Mouse (Mus musculus) neural tube, embryonic 12.5 days (tissue): ENCODE data around the gene Sclt1. TPM values are rescaled to one million over a fixed set of nuclear protein-coding genes. Genes with fewer than 3 reads are reported as not detected.

Experiments
- ATAC-seq: fragments of 200-750 bp; cut with Nextera tagmentation; 2 replicates; pipeline ENCODE4 v1.8.0; 2017; ENCODE audit warnings: low read depth, mild to moderate bottlenecking, moderate TSS enrichment, moderate library complexity; ENCODE audit not compliant: low FRiP score
- H3K27ac ChIP-seq: fragments of 300-500 bp; sonication (generic); 2 replicates; pipeline ENCODE4 v1.5.1; 2016
- H3K27me3 ChIP-seq: fragments of 300-500 bp; sonication (generic); replicated peaks from 2 replicates; pipeline ENCODE4 v1.6.1; 2016; ENCODE audit warnings: mild to moderate bottlenecking
- H3K36me3 ChIP-seq: fragments of 300-500 bp; sonication (generic); 2 replicates; pipeline ENCODE4 v1.6.1; 2016; ENCODE audit warnings: mild to moderate bottlenecking
- H3K4me1 ChIP-seq: fragments of 300-500 bp; sonication (generic); 2 replicates; pipeline ENCODE4 v1.6.1; 2016
- H3K4me2 ChIP-seq: fragments of 300-500 bp; sonication (generic); replicated peaks from 2 replicates; pipeline ENCODE4 v1.6.1; 2016; ENCODE audit warnings: mild to moderate bottlenecking
- H3K4me3 ChIP-seq: fragments of 300-500 bp; sonication (generic); 2 replicates; pipeline ENCODE4 v1.5.1; 2016
- H3K9ac ChIP-seq: fragments of 300-500 bp; sonication (generic); 2 replicates; pipeline ENCODE4 v1.6.1; 2016; ENCODE audit warnings: mild to moderate bottlenecking
- H3K9me3 ChIP-seq: fragments of 300-500 bp; sonication (generic); 2 replicates; pipeline ENCODE4 v1.6.1; 2016; ENCODE audit warnings: mild to moderate bottlenecking
- WGBS: fragments of 180-500 bp; shearing (Covaris S2); methylation state at CpG from one replicate; pipeline ENCODE4 v1.1.7; 2016; 5-methylcytosine and 5-hydroxymethylcytosine counted together
- polyA plus RNA-seq: library from polyadenylated mRNA; unstranded; fragments of >200 nt; fragmentation: Nextera tagmentation; extraction: Ambion mirVana; gene quantifications from 2 replicates; pipeline ENCODE4 v1.2.1, GENCODE M21; 2016

Sclt1 gene
- polyA plus RNA-seq, 1 experiment from 2014 or later, result 24.5 TPM

- no peak for ATAC-seq
- H3K9me3 ChIP-seq, result no peaks in the 10 kb centered on the region
- H3K27ac ChIP-seq, result no peak overlapping the region
- peaks cover 41% of the 10 kb centered on the region for H3K36me3 ChIP-seq
- no peaks in the 10 kb centered on the region for H3K27me3 ChIP-seq
- WGBS, result 94% methylated on average over 14 of the region's 14 CpGs
- H3K9ac ChIP-seq, result no peak overlapping the region
- H3K4me1 ChIP-seq, result no peaks in the 10 kb centered on the region
- H3K4me2 ChIP-seq, result no peak overlapping the region
- no peak overlapping the region for H3K4me3 ChIP-seq
Observed at GRCm38 (mm10) chr3:41591651-41592170, 150.6 kb downstream of the Sclt1 start.

GRCm38 (mm10) chr3:41590695-41591559 lies 151.4 kb downstream of the Sclt1 start:
- no peak overlapping the region for H3K27ac ChIP-seq
- WGBS, result 93% methylated on average over 20 of the region's 20 CpGs
- H3K4me1 ChIP-seq, result no peaks in the 10 kb centered on the region
- no peak overlapping the region for H3K4me2 ChIP-seq
- no peaks in the 10 kb centered on the region for H3K27me3 ChIP-seq
- H3K36me3 ChIP-seq, result peaks cover 37% of the 10 kb centered on the region
- no peak for ATAC-seq
- no peaks in the 10 kb centered on the region for H3K9me3 ChIP-seq
- no peak overlapping the region for H3K4me3 ChIP-seq
- no peak overlapping the region for H3K9ac ChIP-seq

DNA sequence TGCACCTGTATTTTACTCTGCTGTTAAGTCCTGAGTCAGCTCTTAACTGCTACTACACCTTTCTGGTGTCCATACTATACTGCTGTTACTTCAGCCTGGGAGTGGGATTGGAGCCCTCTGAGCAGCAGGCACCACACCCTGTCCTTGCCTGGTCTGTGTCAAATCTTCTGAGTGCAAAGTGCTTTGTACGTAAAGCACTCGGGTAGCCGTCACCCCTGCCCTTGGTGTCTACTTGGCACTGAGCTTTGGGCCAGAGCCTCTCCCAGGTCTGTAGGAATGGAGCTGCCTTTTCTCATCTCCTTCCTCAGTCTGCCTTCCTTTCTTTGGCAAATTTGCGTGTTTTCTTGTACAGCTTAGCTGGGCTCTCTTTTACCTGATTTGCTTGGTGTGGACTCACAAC lies 152.3 kb downstream of the Sclt1 start:
- H3K36me3 ChIP-seq, result peaks cover 30% of the 10 kb centered on the region
- H3K4me3 ChIP-seq, result no peak overlapping the region
- no peaks in the 10 kb centered on the region for H3K4me1 ChIP-seq
- no peak overlapping the region for H3K27ac ChIP-seq
- H3K9me3 ChIP-seq, result no peaks in the 10 kb centered on the region
- no peak for ATAC-seq
- WGBS, result 93% methylated on average over 4 of the region's 4 CpGs
- H3K9ac ChIP-seq, result no peak overlapping the region
- H3K27me3 ChIP-seq, result no peaks in the 10 kb centered on the region
- H3K4me2 ChIP-seq, result no peak overlapping the region

DNA sequence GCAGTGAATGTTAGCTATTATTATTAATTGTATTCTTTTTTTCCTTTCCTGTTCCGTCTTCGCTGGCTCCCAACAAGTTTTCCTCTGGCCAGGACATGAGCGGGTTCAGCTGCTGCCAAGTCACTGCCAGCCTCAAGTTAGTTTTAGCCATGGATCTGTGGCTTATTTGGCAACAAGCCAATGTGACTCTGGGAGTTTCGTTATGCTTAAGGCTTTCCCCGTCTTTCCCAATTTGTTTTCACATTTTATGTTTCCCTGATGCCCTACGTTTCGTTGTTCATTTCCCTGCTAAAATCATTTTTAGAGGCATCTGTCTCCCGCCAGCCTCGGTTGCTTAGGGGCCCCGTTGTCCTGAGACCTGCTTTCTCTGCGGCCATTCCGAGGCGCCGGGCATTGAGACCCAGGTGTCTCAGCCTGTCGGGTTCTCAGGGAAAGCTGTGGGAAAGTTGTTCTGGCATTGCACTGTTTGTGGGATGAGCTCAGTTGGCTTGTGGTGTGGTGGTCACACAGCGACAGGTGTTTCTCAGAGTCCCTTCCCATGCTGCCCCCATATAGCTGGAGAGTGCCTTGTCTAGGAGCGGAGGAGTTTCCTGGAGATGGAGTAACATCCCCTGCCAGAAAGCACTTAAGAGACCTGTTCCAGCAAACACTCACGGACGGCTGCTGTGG lies 152.9 kb downstream of the Sclt1 start:
- Histone ChIP-seq H3K9me3 (no peaks in the 10 kb centered on the region), H3K27me3 (no peaks in the 10 kb centered on the region), H3K36me3 (peaks cover 24% of the 10 kb centered on the region), H3K9ac (no peak overlapping the region), H3K4me1 (no peaks in the 10 kb centered on the region), H3K4me3 (no peak overlapping the region), H3K27ac (no peak overlapping the region), H3K4me2 (no peak overlapping the region)
- no peak for ATAC-seq
- 89% methylated on average over 19 of the region's 19 CpGs for WGBS

GRCm38 (mm10) chr3:41588495-41588894 lies 153.8 kb downstream of the Sclt1 start:
- WGBS, result 76% methylated on average over 8 of the region's 8 CpGs
- H3K27ac ChIP-seq, result no peak overlapping the region
- H3K4me2 ChIP-seq, result no peak overlapping the region
- no peaks in the 10 kb centered on the region for H3K27me3 ChIP-seq
- no peak for ATAC-seq
- H3K4me3 ChIP-seq, result no peak overlapping the region
- H3K36me3 ChIP-seq, result peaks cover 15% of the 10 kb centered on the region
- no peak overlapping the region for H3K9ac ChIP-seq
- H3K9me3 ChIP-seq, result no peaks in the 10 kb centered on the region
- H3K4me1 ChIP-seq, result peaks cover 5% of the 10 kb centered on the region; the same call in 1 of the 2 replicates

- no peak overlapping the region for H3K9ac ChIP-seq
- H3K9me3 ChIP-seq, result no peaks in the 10 kb centered on the region
- no peak overlapping the region for H3K27ac ChIP-seq
- H3K36me3 ChIP-seq, result peaks cover 14% of the 10 kb centered on the region
- WGBS, result 75% methylated on average over 6 of the region's 6 CpGs
- H3K4me2 ChIP-seq, result no peak overlapping the region
- H3K4me3 ChIP-seq, result no peak overlapping the region
- peaks cover 5% of the 10 kb centered on the region; the same call in 1 of the 2 replicates for H3K4me1 ChIP-seq
- no peaks in the 10 kb centered on the region for H3K27me3 ChIP-seq
- no peak for ATAC-seq
Observed at GRCm38 (mm10) chr3:41587588-41587987, 154.7 kb downstream of the Sclt1 start.

DNA sequence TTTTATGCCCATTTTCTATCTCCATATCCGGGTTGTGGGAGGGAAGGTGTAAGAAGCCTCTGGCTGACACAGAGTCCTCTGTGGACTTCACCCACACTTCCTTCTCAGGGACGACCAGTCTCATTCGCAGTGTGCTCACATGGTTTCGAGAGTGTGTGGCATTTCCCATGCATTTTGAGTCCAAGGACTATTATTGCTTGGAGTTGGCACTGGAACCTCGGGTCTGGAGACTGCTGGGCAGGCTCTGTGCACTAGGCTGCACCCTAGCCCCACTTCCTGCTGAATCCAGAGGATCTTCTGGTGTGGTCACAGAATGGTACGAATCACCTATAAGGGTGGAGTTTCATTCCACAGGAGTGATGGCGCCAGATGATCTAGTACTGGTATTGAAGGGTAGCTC lies 155.4 kb downstream of the Sclt1 start:
- Histone ChIP-seq H3K4me3 (no peak overlapping the region), H3K9me3 (no peaks in the 10 kb centered on the region), H3K27me3 (no peaks in the 10 kb centered on the region), H3K4me1 (peaks cover 7% of the 10 kb centered on the region; the same call in 1 of the 2 replicates), H3K9ac (no peak overlapping the region), H3K27ac (no peak overlapping the region), H3K36me3 (peaks cover 14% of the 10 kb centered on the region), H3K4me2 (no peak overlapping the region)
- 89% methylated on average over 7 of the region's 7 CpGs for WGBS
- no peak for ATAC-seq

DNA sequence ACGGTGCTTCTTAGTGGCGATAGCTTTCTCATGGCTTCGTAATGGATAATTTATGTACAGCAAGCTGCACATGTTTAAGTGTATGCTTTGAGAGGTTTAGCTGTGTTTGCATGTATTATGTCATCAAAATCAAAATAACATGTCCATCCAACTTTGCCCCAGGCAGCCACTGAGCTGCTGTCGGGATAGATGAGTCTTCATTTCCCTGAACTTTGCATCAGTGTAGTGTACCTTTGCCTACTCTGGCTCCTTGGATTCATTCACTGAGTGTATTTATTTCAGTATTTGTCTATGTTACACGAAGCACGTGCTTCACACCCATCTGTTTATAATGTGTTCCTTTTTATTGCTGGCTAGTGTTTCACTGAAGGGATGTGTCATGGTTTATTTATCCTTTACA lies 156.0 kb downstream of the Sclt1 start:
- H3K9me3 ChIP-seq, result no peaks in the 10 kb centered on the region
- no peak for ATAC-seq
- no peak overlapping the region for H3K4me3 ChIP-seq

DNA sequence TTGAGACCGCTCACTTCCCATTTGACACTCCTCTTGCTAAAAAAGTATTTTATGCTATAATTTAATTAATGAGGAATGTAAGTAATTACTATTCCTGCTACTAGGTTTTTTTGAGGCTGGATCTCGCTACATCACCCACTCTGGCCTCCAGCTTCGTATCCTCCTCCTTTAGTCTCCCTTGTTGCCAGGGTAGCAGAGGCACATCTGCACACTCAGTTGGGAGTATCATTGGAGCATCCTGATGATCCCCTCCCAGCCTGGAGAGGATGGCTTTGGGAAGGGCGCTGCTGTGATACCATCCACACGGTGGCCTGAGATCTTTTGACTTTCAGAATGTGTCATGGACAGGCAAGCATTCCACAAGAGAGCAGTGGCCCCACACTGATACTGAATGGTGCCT lies 156.8 kb downstream of the Sclt1 start:
- 87% methylated on average over 5 of the region's 5 CpGs for WGBS

More for the DNA sequence above, 156.0 kb downstream of the Sclt1 start:
- Histone ChIP-seq H3K27me3 (no peaks in the 10 kb centered on the region), H3K9ac (no peak overlapping the region), H3K4me2 (no peak overlapping the region), H3K27ac (no peak overlapping the region), H3K4me1 (peaks cover 13% of the 10 kb centered on the region; the same call in 1 of the 2 replicates), H3K36me3 (peaks cover 10% of the 10 kb centered on the region)
- 75% methylated on average over 6 of the region's 6 CpGs for WGBS

DNA sequence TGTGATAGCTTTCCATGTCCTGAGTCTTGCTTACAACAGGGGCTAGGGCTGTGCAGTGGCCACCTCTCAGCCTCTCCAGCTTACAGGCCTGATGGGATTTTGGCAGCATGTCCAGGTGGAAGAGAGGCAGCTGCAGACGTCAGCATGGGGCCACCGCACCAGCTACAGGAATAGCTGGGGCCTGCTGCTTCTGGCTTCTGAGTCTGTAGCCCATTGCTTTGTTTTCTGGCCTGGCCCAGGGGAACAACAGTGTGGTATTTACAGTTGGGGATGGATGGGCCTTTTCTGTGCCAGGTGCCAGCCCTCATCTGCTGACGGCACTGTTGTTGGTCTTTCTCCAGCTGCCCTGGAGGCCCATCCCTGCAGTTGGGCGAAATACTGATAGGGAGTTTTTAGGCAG lies 158.7 kb downstream of the Sclt1 start:
- Histone ChIP-seq H3K4me2 (no peak overlapping the region), H3K9ac (no peak overlapping the region), H3K9me3 (no peaks in the 10 kb centered on the region), H3K4me1 (peaks cover 27% of the 10 kb centered on the region), H3K27me3 (no peaks in the 10 kb centered on the region), H3K4me3 (no peak overlapping the region), H3K36me3 (no peaks in the 10 kb centered on the region), H3K27ac (no peak overlapping the region)
- 67% methylated on average over 4 of the region's 4 CpGs for WGBS
- ATAC-seq, result peak; percentile 33

More for the DNA sequence above, 156.8 kb downstream of the Sclt1 start:
- Histone ChIP-seq H3K4me3 (no peak overlapping the region), H3K27ac (no peak overlapping the region), H3K36me3 (peaks cover 10% of the 10 kb centered on the region), H3K27me3 (no peaks in the 10 kb centered on the region), H3K9ac (no peak overlapping the region), H3K4me2 (no peak overlapping the region), H3K9me3 (no peaks in the 10 kb centered on the region), H3K4me1 (peaks cover 21% of the 10 kb centered on the region)
- ATAC-seq, result no peak

- ATAC-seq, result no peak
- Histone ChIP-seq H3K27ac (no peak overlapping the region), H3K27me3 (no peaks in the 10 kb centered on the region), H3K4me3 (no peak overlapping the region), H3K4me1 (peaks cover 27% of the 10 kb centered on the region), H3K9me3 (no peaks in the 10 kb centered on the region), H3K9ac (no peak overlapping the region), H3K4me2 (no peak overlapping the region), H3K36me3 (no peaks in the 10 kb centered on the region)
- 92% methylated on average over 14 of the region's 14 CpGs for WGBS
Observed at GRCm38 (mm10) chr3:41583092-41583491, 159.2 kb downstream of the Sclt1 start.

- Histone ChIP-seq H3K9me3 (no peaks in the 10 kb centered on the region), H3K36me3 (no peaks in the 10 kb centered on the region), H3K27me3 (no peaks in the 10 kb centered on the region), H3K4me2 (no peak overlapping the region), H3K4me1 (peaks cover 27% of the 10 kb centered on the region), H3K27ac (no peak overlapping the region), H3K4me3 (no peak overlapping the region), H3K9ac (no peak overlapping the region; the same call in 1 of the 2 replicates)
- 72% methylated on average over 7 of the region's 7 CpGs for WGBS
- no peak for ATAC-seq
Observed at GRCm38 (mm10) chr3:41582256-41582655, 160.1 kb downstream of the Sclt1 start.
